Mouse (Mus musculus) inflammation-experienced regulatory T-cells, adult 6 months (primary cell): ENCODE data around the gene Pigu. TPM values are rescaled to one million over a fixed set of nuclear protein-coding genes. Genes with fewer than 3 reads are reported as not detected.

Experiments used
- ATAC-seq: one replicate; pipeline ENCODE4 v1.8.0; 2017
- polyA plus RNA-seq, 3 experiments: library from polyadenylated mRNA; unstranded; fragments of 100-300 nt; shearing (Covaris generic); gene quantifications; one replicate each; pipeline ENCODE4 v1.2.1; 2017

Gene Pigu
- polyA plus RNA-seq, 3 experiments from 2014 or later, result 35.0 to 47.1 (median 35.4) TPM

- peak; percentile 4 for ATAC-seq
These were observed 613 bp upstream of the Pigu start for GRCm38 (mm10) chr2:155357686-155358399.

- ATAC-seq, result no peak
These were observed 2.8 kb downstream of the Pigu start for GRCm38 (mm10) chr2:155354402-155354801.

GRCm38 (mm10) chr2:155346670-155347069 is 10.6 kb downstream of the Pigu start:
- ATAC-seq, result no peak

GRCm38 (mm10) chr2:155340166-155340565 is 17.1 kb downstream of the Pigu start:
- no peak for ATAC-seq

- no peak for ATAC-seq
These were observed 21.0 kb downstream of the Pigu start for GRCm38 (mm10) chr2:155336254-155336653.

GRCm38 (mm10) chr2:155335231-155335630 is 22.0 kb downstream of the Pigu start:
- no peak for ATAC-seq

GRCm38 (mm10) chr2:155333421-155333820 is 23.8 kb downstream of the Pigu start:
- ATAC-seq, result no peak

GRCm38 (mm10) chr2:155331351-155331750 is 25.9 kb downstream of the Pigu start:
- ATAC-seq, result no peak

- no peak for ATAC-seq
These were observed 26.4 kb downstream of the Pigu start for GRCm38 (mm10) chr2:155330811-155331210.

GRCm38 (mm10) chr2:155329707-155330106 is 27.5 kb downstream of the Pigu start:
- ATAC-seq, result no peak

GRCm38 (mm10) chr2:155328906-155329305 is 28.3 kb downstream of the Pigu start:
- ATAC-seq, result no peak

- ATAC-seq, result no peak
These were observed 29.3 kb downstream of the Pigu start for GRCm38 (mm10) chr2:155327906-155328305.

- no peak for ATAC-seq
These were observed 31.2 kb downstream of the Pigu start for GRCm38 (mm10) chr2:155326001-155326400.

- ATAC-seq, result no peak
These were observed 36.6 kb downstream of the Pigu start for GRCm38 (mm10) chr2:155320596-155320995.

- no peak for ATAC-seq
These were observed 38.6 kb downstream of the Pigu start for GRCm38 (mm10) chr2:155318618-155319017.

- no peak for ATAC-seq
These were observed 43.6 kb downstream of the Pigu start for GRCm38 (mm10) chr2:155313671-155314070.

- ATAC-seq, result no peak
These were observed 48.2 kb downstream of the Pigu start for GRCm38 (mm10) chr2:155308936-155309592.

- no peak for ATAC-seq
These were observed 57.7 kb downstream of the Pigu start for GRCm38 (mm10) chr2:155299563-155299962.

- ATAC-seq, result no peak
These were observed 61.8 kb downstream of the Pigu start for GRCm38 (mm10) chr2:155295453-155295852.

- no peak for ATAC-seq
These were observed 63.3 kb downstream of the Pigu start for GRCm38 (mm10) chr2:155293946-155294345.

- no peak for ATAC-seq
These were observed 63.8 kb downstream of the Pigu start for GRCm38 (mm10) chr2:155293382-155293781.

GRCm38 (mm10) chr2:155290066-155290465 is 67.2 kb downstream of the Pigu start:
- no peak for ATAC-seq

- no peak for ATAC-seq
These were observed 69.6 kb downstream of the Pigu start for GRCm38 (mm10) chr2:155287456-155288250.
